Mouse (Mus musculus): Measurements from ENCODE around the gene Msto1.
"Not testable (repeated sequence)": the region's sequence is repeated elsewhere in the genome, so short reads cannot be mapped to it uniquely, and the experiment has no call there.

The Msto1 gene

GRCm38 (mm10) chr3:88905741-88906140, 8.1 kb downstream of the Msto1 start:
- in situ Hi-C loops (cut with MboI; ENCODE audit: low sequenced_read_pairs), result no loop called here

- in situ Hi-C loops (cut with MboI; ENCODE audit: low sequenced_read_pairs), result no loop called here
Observed at GRCm38 (mm10) chr3:88905209-88905608, 8.6 kb downstream of the Msto1 start.

GRCm38 (mm10) chr3:88904803-88905202, 9.0 kb downstream of the Msto1 start:
- in situ Hi-C loops (cut with MboI; ENCODE audit: low sequenced_read_pairs), result no loop called here

- in situ Hi-C loops (cut with MboI; ENCODE audit: low sequenced_read_pairs), result not testable (repeated sequence)
Observed at GRCm38 (mm10) chr3:88893011-88893410, 20.8 kb downstream of the Msto1 start.

GRCm38 (mm10) chr3:88882536-88882935, 31.3 kb downstream of the Msto1 start:
- in situ Hi-C loops (cut with MboI; ENCODE audit: low sequenced_read_pairs), result not testable (repeated sequence)

- in situ Hi-C loops (cut with MboI; ENCODE audit: low sequenced_read_pairs), result not testable (repeated sequence)
Observed at GRCm38 (mm10) chr3:88868449-88868848, 45.4 kb downstream of the Msto1 start.

- in situ Hi-C loops (cut with MboI; ENCODE audit: low sequenced_read_pairs), result not testable (repeated sequence)
Observed at GRCm38 (mm10) chr3:88867177-88867576, 46.6 kb downstream of the Msto1 start.

- in situ Hi-C loops (cut with MboI; ENCODE audit: low sequenced_read_pairs), result not testable (repeated sequence)
Observed at GRCm38 (mm10) chr3:88866735-88867134, 47.1 kb downstream of the Msto1 start.

GRCm38 (mm10) chr3:88862129-88862528, 51.7 kb downstream of the Msto1 start:
- in situ Hi-C loops (cut with MboI; ENCODE audit: low sequenced_read_pairs), result no loop called here

GRCm38 (mm10) chr3:88855837-88856236, 58.0 kb downstream of the Msto1 start:
- in situ Hi-C loops (cut with MboI; ENCODE audit: low sequenced_read_pairs), result no loop called here

Measured in CH12F3 (cell line).